Mouse (Mus musculus): Measurements from ENCODE around the gene Zbtb42. TPM values are rescaled to one million over a fixed set of nuclear protein-coding genes. Genes with fewer than 3 reads are reported as not detected.

Zbtb42 gene
- polyA plus RNA-seq, 1 experiment from 2014 or later = 1.8 TPM

- Histone ChIP-seq H3K27ac (replicated peaks) (peak overlapping the region; percentile 79), H3K4me1 (peaks cover 85% of the 10 kb centered on the region), H3K9me3 (replicated peaks) (no peaks in the 10 kb centered on the region), H3K27me3 (replicated peaks) (no peaks in the 10 kb centered on the region), H3K4me2 (peak overlapping the region; percentile 26), H3K4me3 (replicated peaks) (no peak overlapping the region), H3K9ac (replicated peaks) (no peak overlapping the region), H3K36me3 (peaks cover 32% of the 10 kb centered on the region)
- WGBS = 54% methylated on average over 11 of the region's 11 CpGs
- no peak for ATAC-seq (ENCODE audit: low FRiP score)
These were observed 15.3 kb upstream of the Zbtb42 start for GRCm38 (mm10) chr12:112663303-112663702.

GRCm38 (mm10) chr12:112663716-112664115 lies 14.9 kb upstream of the Zbtb42 start:
- Histone ChIP-seq H3K4me2 (peak overlapping the region; percentile 26), H3K27me3 (replicated peaks) (no peaks in the 10 kb centered on the region), H3K36me3 (peaks cover 32% of the 10 kb centered on the region), H3K27ac (replicated peaks) (peak overlapping the region; percentile 79), H3K4me3 (replicated peaks) (no peak overlapping the region), H3K9ac (replicated peaks) (no peak overlapping the region), H3K9me3 (replicated peaks) (no peaks in the 10 kb centered on the region), H3K4me1 (peaks cover 89% of the 10 kb centered on the region)
- ATAC-seq (ENCODE audit: low FRiP score) = 0 out of 2 replicates have a peak, but pooled peaks have one; percentile 4
- 33% methylated on average over 12 of the region's 12 CpGs for WGBS

- H3K4me3 ChIP-seq (replicated peaks) = no peak overlapping the region
- H3K4me2 ChIP-seq = peak overlapping the region; percentile 26
- no peaks in the 10 kb centered on the region for H3K9me3 ChIP-seq (replicated peaks)
- peaks cover 32% of the 10 kb centered on the region for H3K36me3 ChIP-seq
- WGBS = 14% methylated on average over 2 of the region's 2 CpGs
- peaks cover 93% of the 10 kb centered on the region for H3K4me1 ChIP-seq
- ATAC-seq (ENCODE audit: low FRiP score) = 0 out of 2 replicates have a peak, but pooled peaks have one; percentile 17
- peak overlapping the region; percentile 79 for H3K27ac ChIP-seq (replicated peaks)
- H3K9ac ChIP-seq (replicated peaks) = no peak overlapping the region
- no peaks in the 10 kb centered on the region for H3K27me3 ChIP-seq (replicated peaks)
These were observed 14.5 kb upstream of the Zbtb42 start for GRCm38 (mm10) chr12:112664124-112664523.

- Histone ChIP-seq H3K4me3 (replicated peaks) (no peak overlapping the region), H3K9me3 (replicated peaks) (no peaks in the 10 kb centered on the region), H3K27ac (replicated peaks) (peak overlapping the region; percentile 79), H3K36me3 (peaks cover 32% of the 10 kb centered on the region), H3K9ac (replicated peaks) (no peak overlapping the region), H3K4me2 (peak overlapping the region; percentile 28; the same call in 1 of the 2 replicates), H3K27me3 (replicated peaks) (no peaks in the 10 kb centered on the region), H3K4me1 (peaks cover 93% of the 10 kb centered on the region)
- WGBS = 37% methylated on average over 5 of the region's 5 CpGs
- ATAC-seq (ENCODE audit: low FRiP score) = no peak
These were observed 14.0 kb upstream of the Zbtb42 start for GRCm38 (mm10) chr12:112664656-112665055.

- WGBS = 20% methylated on average over 18 of the region's 18 CpGs
- Histone ChIP-seq H3K4me1 (peaks cover 94% of the 10 kb centered on the region), H3K9ac (replicated peaks) (peak overlapping the region; percentile 28), H3K36me3 (peaks cover 40% of the 10 kb centered on the region), H3K4me3 (replicated peaks) (no peak overlapping the region), H3K9me3 (replicated peaks) (no peaks in the 10 kb centered on the region), H3K27ac (replicated peaks) (peak overlapping the region; percentile 79), H3K27me3 (replicated peaks) (no peaks in the 10 kb centered on the region), H3K4me2 (peak overlapping the region; percentile 28)
- ATAC-seq (ENCODE audit: low FRiP score) = peak; percentile 21; the same call in 1 of the 2 replicates
These were observed 13.2 kb upstream of the Zbtb42 start for GRCm38 (mm10) chr12:112665445-112665844.

GRCm38 (mm10) chr12:112665881-112666544 lies 12.6 kb upstream of the Zbtb42 start:
- WGBS = 85% methylated on average over 9 of the region's 9 CpGs
- H3K9ac ChIP-seq (replicated peaks) = no peak overlapping the region
- H3K27ac ChIP-seq (replicated peaks) = peak overlapping the region; percentile 79
- H3K4me2 ChIP-seq = peak overlapping the region; percentile 28
- H3K36me3 ChIP-seq = peaks cover 39% of the 10 kb centered on the region
- H3K27me3 ChIP-seq (replicated peaks) = no peaks in the 10 kb centered on the region
- no peak overlapping the region for H3K4me3 ChIP-seq (replicated peaks)
- peaks cover 94% of the 10 kb centered on the region for H3K4me1 ChIP-seq
- ATAC-seq (ENCODE audit: low FRiP score) = no peak
- H3K9me3 ChIP-seq (replicated peaks) = no peaks in the 10 kb centered on the region

GRCm38 (mm10) chr12:112667619-112668297 lies 10.9 kb upstream of the Zbtb42 start:
- Histone ChIP-seq H3K27me3 (replicated peaks) (no peaks in the 10 kb centered on the region), H3K4me3 (replicated peaks) (no peak overlapping the region), H3K27ac (replicated peaks) (peak overlapping the region; percentile 79), H3K4me2 (no peak overlapping the region), H3K36me3 (peaks cover 31% of the 10 kb centered on the region), H3K9me3 (replicated peaks) (no peaks in the 10 kb centered on the region), H3K9ac (replicated peaks) (no peak overlapping the region), H3K4me1 (peaks cover 94% of the 10 kb centered on the region)
- 83% methylated on average over 10 of the region's 10 CpGs for WGBS
- ATAC-seq (ENCODE audit: low FRiP score) = no peak

- peaks cover 82% of the 10 kb centered on the region for H3K4me1 ChIP-seq
- H3K27me3 ChIP-seq (replicated peaks) = no peaks in the 10 kb centered on the region
- H3K27ac ChIP-seq (replicated peaks) = no peak overlapping the region; the same call in 1 of the 2 replicates
- H3K9me3 ChIP-seq (replicated peaks) = no peaks in the 10 kb centered on the region
- peaks cover 31% of the 10 kb centered on the region for H3K36me3 ChIP-seq
- no peak overlapping the region for H3K4me3 ChIP-seq (replicated peaks)
- ATAC-seq (ENCODE audit: low FRiP score) = no peak
- H3K4me2 ChIP-seq = peak overlapping the region; percentile 95
- WGBS = 40% methylated on average over 9 of the region's 9 CpGs
- H3K9ac ChIP-seq (replicated peaks) = no peak overlapping the region
These were observed 7.8 kb upstream of the Zbtb42 start for GRCm38 (mm10) chr12:112670718-112671393.

- Histone ChIP-seq H3K4me3 (replicated peaks) (peak overlapping the region; percentile 90), H3K4me2 (peak overlapping the region; percentile 95), H3K9me3 (replicated peaks) (no peaks in the 10 kb centered on the region), H3K27me3 (replicated peaks) (no peaks in the 10 kb centered on the region), H3K4me1 (peaks cover 72% of the 10 kb centered on the region), H3K27ac (replicated peaks) (no peak overlapping the region), H3K9ac (replicated peaks) (peak overlapping the region; percentile 97), H3K36me3 (peaks cover 31% of the 10 kb centered on the region)
- no peak for ATAC-seq (ENCODE audit: low FRiP score)
- 81% methylated on average over 7 of the region's 7 CpGs for WGBS
These were observed 6.7 kb upstream of the Zbtb42 start for GRCm38 (mm10) chr12:112671891-112672290.

GRCm38 (mm10) chr12:112672744-112673575 lies 5.7 kb upstream of the Zbtb42 start:
- Histone ChIP-seq H3K4me2 (peak overlapping the region; percentile 95), H3K9ac (replicated peaks) (peak overlapping the region; percentile 97), H3K9me3 (replicated peaks) (no peaks in the 10 kb centered on the region), H3K27me3 (replicated peaks) (peaks cover 10% of the 10 kb centered on the region), H3K4me3 (replicated peaks) (peak overlapping the region; percentile 90), H3K27ac (replicated peaks) (peak overlapping the region; percentile 93), H3K36me3 (peaks cover 31% of the 10 kb centered on the region), H3K4me1 (peaks cover 69% of the 10 kb centered on the region)
- no peak for ATAC-seq (ENCODE audit: low FRiP score)
- WGBS = 5% methylated on average over 20 of the region's 21 CpGs

GRCm38 (mm10) chr12:112673576-112674091 lies 5.0 kb upstream of the Zbtb42 start:
- Histone ChIP-seq H3K36me3 (peaks cover 24% of the 10 kb centered on the region), H3K9me3 (replicated peaks) (no peaks in the 10 kb centered on the region), H3K27me3 (replicated peaks) (peaks cover 13% of the 10 kb centered on the region), H3K9ac (replicated peaks) (peak overlapping the region; percentile 97), H3K27ac (replicated peaks) (peak overlapping the region; percentile 93), H3K4me2 (peak overlapping the region; percentile 95), H3K4me1 (peaks cover 69% of the 10 kb centered on the region), H3K4me3 (replicated peaks) (peak overlapping the region; percentile 90)
- WGBS = under 1% methylated on average over 63 of the region's 68 CpGs
- 0 out of 2 replicates have a peak, but pooled peaks have one; percentile 6 for ATAC-seq (ENCODE audit: low FRiP score)
